Mouse (Mus musculus) splenic B cell, adult 2 months (primary cell): ENCODE measurements around the gene Scg5.

Source experiments
- DNase-seq: peaks from one replicate; pipeline ENCODE4 v3.0.0-alpha.2; 2011; ENCODE audit warnings: low read depth, low spot score
- H3K27me3 ChIP-seq: 2 replicates; pipeline ENCODE4 v1.6.1; 2012; ENCODE audit warnings: mild to moderate bottlenecking, low read length, moderate library complexity, mixed read lengths; ENCODE audit not compliant: control insufficient read depth, poor library complexity, insufficient read depth, severe bottlenecking
- H3K36me3 ChIP-seq: 2 replicates; pipeline ENCODE4 v1.6.1; 2012; ENCODE audit warnings: mild to moderate bottlenecking, low read length, moderate library complexity, mixed read lengths; ENCODE audit not compliant: control insufficient read depth, poor library complexity, insufficient read depth, severe bottlenecking

The Scg5 gene

DNA sequence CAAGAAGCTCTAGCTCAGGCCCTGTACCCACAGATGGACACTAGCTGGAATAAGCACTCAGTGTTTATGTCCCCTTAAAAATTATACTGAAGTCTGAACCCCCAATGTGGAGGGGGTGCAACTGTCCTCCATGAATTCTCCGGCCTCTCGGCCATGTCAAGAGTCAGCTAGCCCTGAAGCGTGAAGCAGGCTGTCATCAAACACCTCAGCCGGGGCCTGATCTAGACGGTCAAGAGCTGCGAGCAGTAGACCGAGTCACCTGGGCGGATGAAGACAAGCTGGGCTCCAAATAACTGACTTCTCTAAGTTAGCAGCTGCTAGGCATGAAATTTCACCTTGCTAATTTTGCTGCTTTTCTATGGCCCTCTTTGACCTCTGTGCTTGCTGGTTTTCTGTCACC lies 6.6 kb downstream of the Scg5 start:
- Histone ChIP-seq H3K27me3 (no peaks in the 10 kb centered on the region), H3K36me3 (no peaks in the 10 kb centered on the region)
- DNase-seq: no peak

DNA sequence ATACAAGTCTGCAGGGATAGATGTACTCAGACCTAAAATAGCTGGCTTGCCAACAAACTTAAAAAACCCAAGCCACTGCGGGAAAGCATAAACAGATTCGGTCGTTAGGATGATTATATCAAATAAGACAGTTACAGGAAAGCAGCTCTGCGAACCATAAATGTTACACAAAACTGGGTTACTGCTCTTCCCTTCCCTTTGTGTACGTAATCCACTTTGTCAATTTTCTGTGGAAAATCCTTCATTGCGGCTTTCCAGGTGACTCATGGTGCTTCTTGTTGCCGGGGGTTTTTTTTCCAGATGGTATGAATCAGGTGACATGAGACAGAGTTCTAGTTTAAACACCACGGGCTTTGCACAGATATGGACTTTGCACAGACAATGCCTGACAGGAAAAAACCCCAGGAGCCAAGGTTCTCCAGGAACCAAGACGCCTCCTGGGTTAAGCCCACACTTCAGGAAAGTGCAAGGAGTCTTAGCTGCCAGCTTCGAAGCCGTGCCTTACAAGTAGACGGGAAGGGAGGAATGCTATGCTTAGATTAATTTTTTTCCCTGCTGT lies 7.7 kb downstream of the Scg5 start:
- DNase-seq: no peak
- Histone ChIP-seq H3K36me3 (no peaks in the 10 kb centered on the region), H3K27me3 (no peaks in the 10 kb centered on the region)

DNA sequence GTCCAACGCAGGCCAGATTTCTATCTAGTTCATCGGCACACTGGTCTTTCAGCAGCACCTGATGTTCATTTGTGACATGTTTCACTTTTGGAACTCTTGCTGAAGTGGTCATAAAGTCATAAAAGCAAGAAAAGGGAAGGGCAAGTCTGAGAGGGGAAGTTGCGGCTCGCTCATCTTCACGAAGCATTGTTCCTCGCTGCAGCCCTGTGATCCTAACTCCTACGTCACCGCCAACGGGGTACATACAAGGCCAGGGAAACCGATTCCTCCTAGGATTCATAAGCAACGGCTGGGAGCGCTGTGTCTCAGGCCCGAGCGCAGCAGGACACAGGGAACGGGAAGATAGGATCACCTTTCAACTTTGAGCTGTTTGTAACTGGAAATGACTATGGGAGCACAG lies 8.8 kb downstream of the Scg5 start:
- Histone ChIP-seq H3K27me3 (no peaks in the 10 kb centered on the region), H3K36me3 (no peaks in the 10 kb centered on the region)
- DNase-seq: peak; percentile 27

DNA sequence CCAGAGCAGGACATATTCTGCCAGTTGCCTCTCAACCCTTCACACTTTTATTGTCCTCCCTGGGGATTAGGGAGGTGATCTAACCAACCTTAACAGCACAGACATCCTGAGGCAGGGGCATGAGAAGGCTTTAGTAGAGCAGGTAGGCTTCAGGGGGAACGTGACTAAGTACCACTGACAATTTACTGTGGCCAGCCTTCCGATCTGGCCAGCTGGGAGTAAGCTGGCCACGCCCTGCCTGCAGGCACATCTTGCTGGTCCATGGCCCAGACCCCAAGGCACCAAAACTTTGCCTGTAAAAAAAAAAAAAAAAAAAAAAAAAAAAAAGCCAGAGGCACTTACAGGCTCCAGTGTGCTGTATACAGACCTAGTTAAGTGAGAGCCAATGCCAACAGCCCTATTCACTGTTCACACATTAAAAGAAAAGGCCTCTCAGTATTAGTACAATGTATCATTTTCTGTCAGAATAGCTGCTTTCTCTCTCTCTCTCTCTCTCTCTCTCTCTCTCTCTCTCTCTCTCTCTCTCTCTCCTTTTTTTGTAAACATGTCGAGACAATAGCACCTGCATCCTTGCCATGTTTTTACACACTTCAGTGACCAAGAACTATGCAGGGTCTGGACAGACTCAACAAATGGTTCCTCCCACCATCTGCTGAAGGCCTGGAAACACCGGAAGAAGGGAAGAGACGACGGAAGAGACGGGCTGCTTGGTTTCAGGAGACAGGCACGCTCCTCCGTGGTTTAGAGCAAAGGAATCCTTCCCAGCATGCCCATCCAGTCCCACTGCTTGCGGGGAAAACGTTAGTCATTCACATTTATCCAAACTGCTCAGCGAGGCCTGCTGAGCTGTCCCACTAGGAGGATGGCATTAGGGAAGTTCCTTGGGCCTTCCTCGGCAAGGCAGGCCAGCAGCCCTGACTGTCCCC lies 11.0 kb downstream of the Scg5 start:
- no peaks in the 10 kb centered on the region for H3K27me3 ChIP-seq
- no peak for DNase-seq
- no peaks in the 10 kb centered on the region for H3K36me3 ChIP-seq

DNA sequence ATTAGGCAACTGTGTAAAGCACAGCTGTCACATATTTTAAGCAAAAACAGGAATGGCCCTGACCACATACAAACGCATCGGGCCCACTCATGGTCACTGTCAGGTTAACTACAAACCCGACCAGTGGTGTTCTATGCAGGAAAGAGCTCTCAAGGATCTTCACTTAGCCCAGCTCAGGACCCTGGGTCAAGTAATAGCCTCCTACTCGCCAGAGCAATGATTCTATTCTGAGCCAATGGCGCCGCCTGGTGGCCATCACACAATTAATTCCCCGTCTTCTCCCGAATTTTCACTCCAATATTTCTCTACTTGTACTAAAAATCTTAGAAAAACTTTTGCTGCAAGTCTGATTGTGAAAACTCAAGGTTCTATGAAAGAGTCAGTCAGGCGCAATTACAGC lies 21.3 kb downstream of the Scg5 start:
- Histone ChIP-seq H3K27me3 (no peaks in the 10 kb centered on the region), H3K36me3 (no peaks in the 10 kb centered on the region)
- no peak for DNase-seq

DNA sequence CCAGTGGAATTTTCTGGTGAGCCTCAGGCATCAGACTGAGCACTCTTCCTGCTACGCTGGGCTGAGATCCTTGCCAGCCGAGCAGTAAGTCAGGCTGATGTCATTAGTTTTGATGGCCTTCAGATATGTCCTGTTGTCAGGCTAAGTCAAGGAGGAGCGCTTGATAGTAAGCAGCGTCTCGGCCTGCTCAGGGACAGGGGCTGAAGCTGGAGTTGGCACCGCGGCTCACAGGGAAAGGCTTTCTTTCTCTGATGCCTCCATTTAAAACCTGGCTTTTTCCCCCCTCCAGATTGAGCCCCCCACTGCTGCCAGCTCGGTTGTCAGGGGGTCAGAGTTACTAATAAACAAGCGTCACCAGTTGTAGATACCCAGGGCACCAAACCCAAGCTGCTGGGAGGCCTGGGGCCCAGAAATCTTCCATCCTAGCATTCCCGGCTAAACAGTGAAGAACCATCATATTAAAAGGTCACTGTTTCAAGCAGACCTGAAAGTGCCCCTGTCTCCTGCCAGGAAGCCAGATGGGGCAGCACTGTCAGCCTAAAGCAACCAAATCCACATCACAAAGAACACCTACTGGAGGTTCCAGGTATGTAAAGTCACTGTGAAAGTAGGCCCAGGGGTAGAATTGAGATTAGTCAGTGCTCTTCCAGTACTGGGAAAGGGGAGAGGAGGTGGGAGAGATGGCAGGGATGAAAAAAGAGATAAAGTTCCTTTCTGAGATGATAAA lies 21.9 kb downstream of the Scg5 start:
- DNase-seq: no peak
- H3K27me3 ChIP-seq: no peaks in the 10 kb centered on the region
- H3K36me3 ChIP-seq: no peaks in the 10 kb centered on the region

DNA sequence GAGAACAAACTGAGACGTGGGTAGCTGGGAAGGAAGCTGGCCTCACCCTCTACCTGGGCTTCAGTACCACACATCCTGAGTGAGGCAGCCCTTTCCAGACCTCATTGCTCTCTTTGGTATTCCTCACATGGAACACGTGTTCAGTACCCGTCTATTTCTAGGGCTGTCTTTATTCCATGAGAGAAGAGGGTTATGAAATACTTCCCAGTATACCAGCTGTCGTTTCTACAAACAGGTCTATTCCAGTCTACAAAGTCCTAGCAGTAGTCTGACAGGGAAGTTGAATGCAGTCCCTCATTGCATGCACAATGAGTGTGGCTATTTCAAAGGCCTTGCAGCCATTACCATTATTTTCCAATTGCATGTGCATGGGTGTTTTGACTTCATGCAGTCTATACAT lies 23.2 kb downstream of the Scg5 start:
- no peaks in the 10 kb centered on the region for H3K36me3 ChIP-seq
- no peak for DNase-seq
- H3K27me3 ChIP-seq: no peaks in the 10 kb centered on the region

DNA sequence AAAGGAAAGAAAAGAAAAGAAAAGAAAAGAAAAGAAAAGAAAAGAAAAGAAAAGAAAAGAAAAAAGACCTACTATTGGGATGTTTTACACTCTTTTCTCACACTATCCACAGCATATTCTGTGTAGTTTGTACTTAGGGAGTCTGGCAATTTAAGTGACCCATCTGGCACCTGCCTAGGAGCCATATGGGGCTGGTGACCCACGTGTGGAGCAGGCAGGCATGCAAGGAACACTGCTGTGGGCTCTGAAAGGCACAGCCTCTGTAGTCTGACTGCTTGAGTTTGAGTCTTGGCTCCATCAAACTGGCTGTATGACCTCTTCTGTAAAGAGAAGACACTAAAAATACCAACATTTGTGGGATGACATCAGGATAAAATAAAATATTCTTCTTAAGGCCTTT lies 25.2 kb downstream of the Scg5 start:
- no peaks in the 10 kb centered on the region for H3K36me3 ChIP-seq
- no peak for DNase-seq
- H3K27me3 ChIP-seq: no peaks in the 10 kb centered on the region

DNA sequence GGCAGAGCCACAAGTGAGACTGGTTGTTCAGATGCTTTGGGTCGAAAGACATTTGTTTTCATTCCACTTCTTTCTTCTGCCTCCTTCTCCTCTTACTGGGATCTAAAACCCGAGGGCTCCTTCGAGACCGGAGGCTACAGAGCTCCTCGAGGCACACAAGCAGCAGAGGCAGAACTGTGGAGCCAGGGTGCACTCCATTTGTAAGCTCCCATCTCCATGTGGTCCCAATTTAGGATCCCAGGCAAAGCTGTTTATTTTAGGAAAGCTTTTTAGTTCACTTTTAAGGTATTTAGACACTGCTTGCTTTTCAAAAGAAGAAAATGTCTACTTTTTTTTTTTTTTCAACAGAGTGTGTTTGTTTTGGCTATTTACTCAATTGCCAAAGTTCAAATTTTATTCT lies 28.1 kb downstream of the Scg5 start:
- no peaks in the 10 kb centered on the region for H3K27me3 ChIP-seq
- H3K36me3 ChIP-seq: no peaks in the 10 kb centered on the region
- no peak for DNase-seq

DNA sequence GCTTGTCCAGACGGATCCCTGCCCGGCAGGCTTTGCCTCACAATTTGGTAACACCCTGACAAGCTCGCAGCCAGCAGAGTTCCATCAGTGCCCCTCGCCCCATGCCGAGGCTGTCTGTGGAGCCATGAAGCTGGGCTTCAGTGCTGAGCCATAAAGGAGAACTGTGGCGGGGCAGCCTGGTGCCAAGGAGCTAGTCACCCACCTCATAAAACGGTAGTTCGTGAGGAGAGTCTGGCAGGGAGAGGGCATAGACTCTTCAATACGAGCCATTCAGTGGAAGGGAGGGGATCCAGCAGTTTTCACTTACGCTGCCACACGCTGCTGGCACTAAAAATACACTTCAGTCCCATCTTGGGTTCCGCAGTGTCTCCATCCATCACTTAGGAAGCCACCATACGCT lies 30.3 kb downstream of the Scg5 start:
- H3K27me3 ChIP-seq: no peaks in the 10 kb centered on the region
- H3K36me3 ChIP-seq: no peaks in the 10 kb centered on the region

DNA sequence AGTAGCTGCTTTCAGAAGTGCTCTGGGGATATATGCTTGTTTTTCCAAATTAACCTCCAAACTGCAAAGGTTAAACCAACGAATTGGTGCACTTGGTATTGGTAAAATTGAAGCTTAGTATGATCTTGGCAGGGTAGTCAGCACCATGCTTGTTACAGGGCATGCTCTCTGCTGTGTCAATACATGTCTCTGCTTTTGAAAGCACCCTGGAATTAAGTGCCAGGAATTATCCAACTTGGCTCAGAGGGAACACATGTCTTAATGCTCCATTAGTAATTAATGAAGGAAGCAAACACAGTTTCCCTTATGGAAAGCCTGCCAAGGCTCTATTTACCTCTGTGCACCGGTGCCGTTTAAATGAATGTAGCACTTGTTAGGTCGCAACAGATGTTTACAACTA lies 33.7 kb downstream of the Scg5 start:
- no peak for DNase-seq
- H3K36me3 ChIP-seq: no peaks in the 10 kb centered on the region
- no peaks in the 10 kb centered on the region for H3K27me3 ChIP-seq

More for the DNA sequence above, 30.3 kb downstream of the Scg5 start:
- no peak for DNase-seq

DNA sequence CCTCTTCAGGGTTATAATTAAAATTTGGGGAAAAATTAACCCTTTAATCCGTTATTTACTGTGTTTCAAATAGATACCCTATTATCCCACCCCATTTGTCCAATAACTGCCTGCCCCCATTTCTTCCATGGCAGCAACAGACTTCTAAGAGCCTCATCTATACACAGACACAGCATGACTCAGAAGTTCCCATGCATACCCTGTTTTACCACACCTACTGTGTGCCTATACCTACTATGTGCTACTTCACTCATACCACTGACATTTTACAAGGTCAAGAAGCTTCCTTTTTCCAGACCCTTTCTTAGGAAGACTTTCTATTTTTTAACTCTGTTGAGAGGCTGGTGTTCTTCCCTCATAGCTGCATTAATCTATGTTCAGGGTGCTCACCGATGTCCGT lies 35.4 kb downstream of the Scg5 start:
- no peak for DNase-seq
- H3K27me3 ChIP-seq: no peaks in the 10 kb centered on the region

DNA sequence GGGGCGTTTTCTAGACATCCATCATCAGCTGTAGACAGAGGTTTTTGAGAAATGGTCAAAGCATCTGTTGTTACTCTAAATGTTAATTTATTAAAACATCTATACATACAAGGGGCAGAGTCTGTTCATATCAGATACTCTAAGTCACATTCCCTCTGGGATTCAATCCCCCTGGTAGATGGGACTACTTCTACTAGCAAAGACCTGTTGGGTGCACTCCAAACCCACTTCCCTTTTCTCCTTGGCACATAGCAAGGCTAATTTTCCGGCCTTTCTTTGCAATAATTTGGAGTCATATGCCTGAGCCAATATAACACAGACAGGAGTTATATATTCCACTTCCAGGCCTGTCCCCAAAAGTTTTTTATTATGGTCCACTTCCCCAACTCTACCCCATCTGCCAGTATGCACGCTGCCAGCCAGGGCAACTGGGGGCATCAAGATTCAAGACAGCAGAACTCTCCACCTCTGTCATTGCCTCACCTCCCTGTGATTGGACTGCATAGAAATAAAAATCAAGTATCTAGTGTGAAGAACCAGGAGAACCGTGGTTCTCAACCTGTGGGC lies 40.0 kb downstream of the Scg5 start:
- no peak for DNase-seq
- H3K27me3 ChIP-seq: no peaks in the 10 kb centered on the region
- no peaks in the 10 kb centered on the region for H3K36me3 ChIP-seq

More for the DNA sequence above, 35.4 kb downstream of the Scg5 start:
- H3K36me3 ChIP-seq: no peaks in the 10 kb centered on the region

DNA sequence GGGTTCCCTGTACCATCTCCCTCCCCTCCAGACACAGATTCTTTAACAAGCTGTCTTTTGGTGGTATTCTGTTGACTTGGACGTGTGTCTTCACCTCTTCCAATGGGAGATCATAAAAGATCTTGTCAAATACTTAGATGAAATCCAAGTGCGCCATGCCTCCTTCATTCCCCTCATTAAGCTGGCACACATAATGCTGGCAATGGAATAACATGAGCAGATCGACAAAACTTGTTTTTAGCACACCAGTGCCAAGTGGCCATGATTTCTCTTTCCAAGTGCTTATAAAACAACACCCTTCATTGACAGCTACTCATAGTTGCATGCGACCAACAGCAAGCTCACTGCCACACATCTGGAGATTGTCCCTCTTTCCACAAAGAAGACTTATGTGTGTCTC lies 41.0 kb downstream of the Scg5 start:
- Histone ChIP-seq H3K27me3 (no peaks in the 10 kb centered on the region), H3K36me3 (no peaks in the 10 kb centered on the region)
- DNase-seq: no peak

DNA sequence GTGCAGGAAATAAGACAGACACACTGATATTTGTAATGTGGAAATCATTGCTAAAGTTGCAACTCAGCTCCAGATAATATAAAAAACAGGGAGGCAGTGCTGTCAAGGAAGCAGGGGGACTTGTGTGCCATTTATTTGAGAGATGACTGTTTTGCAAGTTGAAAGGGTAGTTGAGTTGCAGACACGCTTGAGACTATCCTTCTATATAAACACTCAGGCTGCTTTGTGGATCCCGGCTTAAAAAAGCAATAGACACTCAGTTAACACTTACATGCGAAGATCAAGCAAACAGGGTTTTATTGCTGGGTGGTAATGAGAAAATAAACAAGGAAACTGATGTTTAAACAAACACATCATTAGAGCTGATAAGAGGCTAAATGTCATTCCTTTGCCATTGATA lies 44.1 kb downstream of the Scg5 start:
- no peak for DNase-seq
- H3K27me3 ChIP-seq: no peaks in the 10 kb centered on the region
- H3K36me3 ChIP-seq: no peaks in the 10 kb centered on the region
